Mouse (Mus musculus) MEL (cell line): ENCODE data around the gene Lsr. TPM values are rescaled to one million over a fixed set of nuclear protein-coding genes. Genes with fewer than 3 reads are reported as not detected.

ENCODE experiments used
- DNase-seq: peaks from one replicate; pipeline ENCODE4 v3.0.0; 2011; ENCODE audit warnings: low read depth, low spot score
- H3K27ac ChIP-seq: 2 replicates; pipeline ENCODE4 v1.5.1; 2012; ENCODE audit warnings: low read depth, mild to moderate bottlenecking, control low read depth, low read length, moderate library complexity; ENCODE audit not compliant: control insufficient read depth
- H3K27me3 ChIP-seq, 2 experiments: fragments of 150-350 bp in 1 of 2; sonication (generic) in 1 of 2; 2 replicates each; pipeline ENCODE4 v1.6.1; 2012; ENCODE audit warnings: low read length in 2 of 2, mild to moderate bottlenecking in 2 of 2, improper control_type of control experiment in 1 of 2, moderate library complexity in 1 of 2; ENCODE audit not compliant: insufficient read depth in 2 of 2, control insufficient read depth in 1 of 2
- H3K36me3 ChIP-seq, 2 experiments: 2 replicates each; pipeline ENCODE4 v1.6.1; 2012 to 2014; ENCODE audit warnings: low read length in 2 of 2, improper control_type of control experiment in 1 of 2, inconsistent platforms in 1 of 2, mild to moderate bottlenecking in 1 of 2; ENCODE audit not compliant: insufficient read depth in 2 of 2, control insufficient read depth in 1 of 2
- H3K4me1 ChIP-seq, 2 experiments: fragments of 150-350 bp in 1 of 2; sonication (generic) in 1 of 2; 2 replicates each; pipeline ENCODE4 v1.6.1; 2012; ENCODE audit warnings: low read length in 2 of 2, improper control_type of control experiment in 1 of 2, mild to moderate bottlenecking in 1 of 2; ENCODE audit not compliant: insufficient read depth in 2 of 2, control insufficient read depth in 1 of 2
- H3K4me3 ChIP-seq, 2 experiments: fragments of 150-350 bp in 1 of 2; sonication (generic) in 1 of 2; 2 replicates each; pipeline ENCODE4 v1.5.1; 2012; ENCODE audit warnings: low read depth in 2 of 2, low read length in 2 of 2, mild to moderate bottlenecking in 2 of 2, moderate library complexity in 2 of 2, control low read depth in 1 of 2, improper control_type of control experiment in 1 of 2; ENCODE audit not compliant: control insufficient read depth in 1 of 2, insufficient read depth in 1 of 2
- H3K79me2 ChIP-seq: 2 replicates; pipeline ENCODE4 v1.6.1; 2012; ENCODE audit warnings: mild to moderate bottlenecking, low read length, moderate library complexity; ENCODE audit not compliant: control insufficient read depth, poor library complexity, insufficient read depth
- H3K9ac ChIP-seq: 2 replicates; pipeline ENCODE4 v1.6.1; 2012; ENCODE audit warnings: low read depth, mild to moderate bottlenecking, control low read depth, low read length, moderate library complexity; ENCODE audit not compliant: control insufficient read depth, poor library complexity, severe bottlenecking
- H3K9me3 ChIP-seq: fragments of 150-350 bp; sonication (generic); replicated peaks from 2 replicates; pipeline ENCODE4 v1.6.1; 2012; ENCODE audit warnings: mild to moderate bottlenecking, low read length, improper control_type of control experiment, moderate library complexity; ENCODE audit not compliant: insufficient read depth
- CHD1 ChIP-seq: IDR thresholded peaks from 2 replicates; pipeline ENCODE4 v1.6.1; 2012; ENCODE audit warnings: low read depth, mild to moderate bottlenecking, inconsistent platforms, low read length, improper control_type of control experiment
- ELF1 ChIP-seq: IDR thresholded peaks from 2 replicates; pipeline ENCODE4 v1.6.1; 2014; ENCODE audit warnings: low read depth, mild to moderate bottlenecking, inconsistent platforms, low read length, improper control_type of control experiment, moderate library complexity
- MAFK ChIP-seq: IDR thresholded peaks from 2 replicates; pipeline ENCODE4 v1.6.1; 2011; ENCODE audit warnings: low read depth, mild to moderate bottlenecking, low read length, improper control_type of control experiment, borderline replicate concordance
- MAX ChIP-seq: IDR thresholded peaks from 2 replicates; pipeline ENCODE4 v1.6.1; 2011; ENCODE audit warnings: low read length, improper control_type of control experiment
- MAZ ChIP-seq: IDR thresholded peaks from 2 replicates; pipeline ENCODE4 v1.6.1; 2012; ENCODE audit warnings: low read depth, mild to moderate bottlenecking, inconsistent platforms, low read length, improper control_type of control experiment
- MEF2A ChIP-seq: IDR thresholded peaks from 2 replicates; pipeline ENCODE4 v1.6.1; 2014; ENCODE audit warnings: low read depth, mild to moderate bottlenecking, inconsistent platforms, low read length, improper control_type of control experiment; ENCODE audit not compliant: poor library complexity, insufficient replicate concordance, severe bottlenecking; ENCODE audit errors: extremely low read depth
- MYB ChIP-seq: IDR thresholded peaks from 2 replicates; pipeline ENCODE4 v1.6.1; 2011; ENCODE audit warnings: mild to moderate bottlenecking, low read depth, low read length, improper control_type of control experiment
- MYC ChIP-seq: IDR thresholded peaks from 2 replicates; pipeline ENCODE4 v1.6.1; 2011; ENCODE audit warnings: low read depth, mild to moderate bottlenecking, low read length, improper control_type of control experiment, moderate library complexity
- NRF1 ChIP-seq: IDR thresholded peaks from 2 replicates; pipeline ENCODE4 v1.6.1; 2014; ENCODE audit warnings: low read depth, mild to moderate bottlenecking, inconsistent platforms, low read length, improper control_type of control experiment, moderate library complexity; ENCODE audit not compliant: poor library complexity, insufficient read depth, severe bottlenecking
- POLR2A ChIP-seq, 2 experiments: IDR thresholded peaks; 2 replicates each; pipeline ENCODE4 v1.6.1; 2011 to 2012; ENCODE audit warnings: low read length in 2 of 2, mild to moderate bottlenecking in 2 of 2, control low read depth in 1 of 2, improper control_type of control experiment in 1 of 2, low read depth in 1 of 2, moderate library complexity in 1 of 2; ENCODE audit not compliant: control insufficient read depth in 1 of 2, insufficient read depth in 1 of 2, poor library complexity in 1 of 2
- POLR2AphosphoS5 ChIP-seq: IDR thresholded peaks from 2 replicates; pipeline ENCODE4 v1.6.1; 2012; ENCODE audit warnings: low read depth, borderline replicate concordance, mild to moderate bottlenecking, inconsistent platforms, low read length, moderate library complexity, mixed read lengths
- SIN3A ChIP-seq: IDR thresholded peaks from 2 replicates; pipeline ENCODE4 v1.6.1; 2012; ENCODE audit warnings: low read length, improper control_type of control experiment, inconsistent platforms
- SMC3 ChIP-seq: IDR thresholded peaks from 2 replicates; pipeline ENCODE4 v1.6.1; 2011; ENCODE audit warnings: low read depth, low read length, improper control_type of control experiment
- TAL1 ChIP-seq: IDR thresholded peaks from 2 replicates; pipeline ENCODE4 v1.6.1; 2012; ENCODE audit warnings: mild to moderate bottlenecking, inconsistent platforms, low read length, moderate library complexity, mixed read lengths
- TBP ChIP-seq: IDR thresholded peaks from 2 replicates; pipeline ENCODE4 v1.8.0; 2011; ENCODE audit warnings: low read depth, low read length, improper control_type of control experiment
- TCF12 ChIP-seq: IDR thresholded peaks from 2 replicates; pipeline ENCODE4 v1.6.1; 2014; ENCODE audit warnings: low read depth, mild to moderate bottlenecking, inconsistent platforms, low read length, improper control_type of control experiment, moderate library complexity
- UBTF ChIP-seq: IDR thresholded peaks from 2 replicates; pipeline ENCODE4 v1.6.1; 2012; ENCODE audit warnings: low read depth, mild to moderate bottlenecking, inconsistent platforms, low read length, improper control_type of control experiment, moderate library complexity, borderline replicate concordance; ENCODE audit not compliant: insufficient read depth
- USF2 ChIP-seq, 2 experiments: IDR thresholded peaks; 2 replicates each; pipeline ENCODE4 v1.6.1; 2011 to 2012; ENCODE audit warnings: improper control_type of control experiment in 2 of 2, low read length in 2 of 2, borderline replicate concordance in 1 of 2, inconsistent platforms in 1 of 2, low read depth in 1 of 2, mild to moderate bottlenecking in 1 of 2; ENCODE audit not compliant: insufficient read depth in 1 of 2
- ZMIZ1 ChIP-seq: IDR thresholded peaks from 2 replicates; pipeline ENCODE4 v1.6.1; 2012; ENCODE audit warnings: low read depth, mild to moderate bottlenecking, inconsistent platforms, low read length, improper control_type of control experiment, moderate library complexity
- ZNF384 ChIP-seq: IDR thresholded peaks from 2 replicates; pipeline ENCODE4 v1.6.1; 2012; ENCODE audit warnings: low read depth, mild to moderate bottlenecking, inconsistent platforms, low read length, improper control_type of control experiment
- polyA plus RNA-seq, 2 experiments: library from polyadenylated mRNA; stranded (reverse) in 1 of 2; unstranded in 1 of 2; fragments of >175 nt in 1 of 2; fragments of >200 nt in 1 of 2; gene quantifications; 2 replicates each; pipeline versions ENCODE4 v1.2.1 to v1.2.4; 2012; ENCODE audit warnings: low replicate concordance in 2 of 2, low read depth in 1 of 2; ENCODE audit not compliant: insufficient read length in 2 of 2, insufficient read depth in 1 of 2, missing spikeins in 1 of 2
- total RNA-seq: library from RNA; depleted of rRNA; stranded (reverse); fragments of 300-350 nt; gene quantifications from 2 replicates; pipeline ENCODE4 v1.2.3, GENCODE M21; 2012

Gene Lsr
- total and polyA plus RNA-seq, 3 experiments, result 0.22 TPM; not detected in 2

DNA sequence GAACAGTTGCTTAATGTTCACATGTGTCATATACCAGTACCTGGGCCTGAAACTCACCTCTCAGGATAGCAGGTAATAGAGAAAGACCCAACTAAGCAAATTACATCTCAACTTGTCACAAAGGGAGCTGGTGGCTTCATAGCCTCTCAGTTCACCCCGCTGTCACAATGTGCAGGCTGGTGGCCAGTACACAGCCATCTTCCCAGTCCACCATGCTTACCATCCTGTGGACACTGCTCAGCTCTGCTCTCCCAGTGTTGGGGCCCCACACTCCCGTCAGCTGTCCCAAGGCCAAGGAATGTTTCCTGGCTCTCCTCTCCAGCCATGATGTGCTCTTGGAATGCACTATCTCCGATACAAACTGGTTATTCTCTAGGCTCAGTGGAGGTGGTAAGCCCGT, 8.4 kb upstream of the Lsr start:
- no peak overlapping the region for H3K9ac ChIP-seq
- no peak overlapping the region for H3K4me3 ChIP-seq
- DNase-seq, result no peak
- no peaks in the 10 kb centered on the region; a peak in 2 of 4 replicates for H3K27me3 ChIP-seq
- H3K9me3 ChIP-seq, result no peaks in the 10 kb centered on the region
- H3K36me3 ChIP-seq, result no peaks in the 10 kb centered on the region
- H3K27ac ChIP-seq, result no peak overlapping the region
- no peaks in the 10 kb centered on the region for H3K79me2 ChIP-seq
- TF ChIP-seq TBP (no peak), NRF1 (no peak), TCF12 (no peak), TAL1 (no peak), SMC3 (no peak), MAFK (no peak), MAX (no peak), ZMIZ1 (no peak), UBTF (no peak), ZNF384 (no peak), MAZ (no peak), POLR2AphosphoS5 (no peak), ELF1 (no peak), SIN3A (no peak), MEF2A (no peak), MYB (no peak), CHD1 (no peak), MYC (no peak), POLR2A (IDR thresholded peaks at IDR 0.05; ENCODE audit: control insufficient read depth in 1 of 2, insufficient read depth in 1 of 2, low read depth in 1 of 2, low read length in 2 of 2, poor library complexity in 1 of 2) (no peak), USF2 (IDR thresholded peaks at IDR 0.05; ENCODE audit: borderline replicate concordance in 1 of 2, insufficient read depth in 1 of 2, low read depth in 1 of 2, low read length in 2 of 2) (no peak)
- TF ChIP-seq, all 39 proteins: peak for 0
- no peaks in the 10 kb centered on the region for H3K4me1 ChIP-seq
